Mouse (Mus musculus): ENCODE results near the gene Dio1.

DNA sequence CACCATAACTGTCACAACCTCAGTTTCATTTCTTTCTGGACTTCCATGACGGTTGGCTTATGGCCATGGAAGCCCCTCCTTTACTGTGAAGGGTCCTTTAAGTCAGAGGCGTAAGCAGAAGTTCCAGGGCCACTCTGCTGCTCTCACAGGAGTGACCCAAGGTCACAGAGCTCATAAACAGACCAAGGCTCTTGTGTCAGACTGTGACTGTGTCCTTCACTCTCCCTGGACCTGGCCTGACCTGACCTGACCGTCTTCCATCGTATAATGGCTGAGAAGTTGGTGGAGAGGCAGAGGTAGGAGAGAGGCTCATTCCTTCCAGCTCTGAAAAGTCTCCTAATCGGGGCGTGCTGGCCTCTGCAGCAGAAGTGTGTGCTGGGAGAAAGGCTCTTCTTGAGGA lies 40.3 kb upstream of the Dio1 start:
- no peak for TF ChIP-seq CTCF (IDR thresholded peaks at IDR 0.05; ENCODE audit: extremely low read depth, insufficient read depth, insufficient read length, insufficient replicate concordance)
- no peak for TF ChIP-seq POLR2A (IDR thresholded peaks at IDR 0.05; ENCODE audit: low read depth, low read length)

Measured in spleen, adult 2 months (tissue).